Comparison of ENCODE assay signal across 9 mouse cellular contexts in genomic region chr14:45992041-45992869, GRCm38 (mm10).
DNase-seq lines count a peak whose midpoint lies in the region; ATAC-seq and TF ChIP-seq lines count a peak whose summit lies in the region.
"Had no signal": no experiment of that assay in that cellular context is flagged by ENCODE, and none has a peak within 500 bp of the region (broad histone marks: within the 10 kb centered on the region; RNA-seq: fewer than 3 reads in every experiment).

No protein-coding gene starts in this region.

- DNase-seq in kidney, adult 11 months: peak; percentile 49
- peak; percentile 42 to 67 for DNase-seq in gastrocnemius, postnatal 36 days
- DNase-seq in kidney, postnatal 25 days: peak; percentile 41 to 82
- no peak for DNase-seq in c-Kit-positive CD71-positive TER-119-positive erythroid progenitor cells, embryonic 14.5 days (ENCODE audit: low spot score)
- DNase-seq in cerebellum, postnatal 14 days: no peak
- DNase-seq: adrenal gland, adult 8-10 months; liver, embryonic 13.5 days had no signal

- 0 out of 2 replicates have a peak, but pooled peaks cover 8% of the 10 kb centered on the region for H3K4me1 ChIP-seq in kidney, embryonic 14.5 days (ENCODE audit: control insufficient read depth, insufficient read depth, low read length)
- peaks cover 6% of the 10 kb centered on the region; the same call in 1 of the 2 replicates for H3K4me1 ChIP-seq in small intestine, adult 2 months (ENCODE audit: control insufficient read depth, insufficient read depth, insufficient read length, low read length)
- H3K4me1 ChIP-seq: liver, embryonic 13.5 days had no signal

- no peak for TF ChIP-seq CTCF in small intestine, adult 2 months (IDR thresholded peaks at IDR 0.05; ENCODE audit: extremely low read depth, insufficient read length, insufficient replicate concordance, low read depth, low read length)

- TF ChIP-seq POLR2A in small intestine, adult 2 months (IDR thresholded peaks at IDR 0.05; ENCODE audit: low read depth, low read length): no peak

- 37% methylated on average over 17 of the region's 17 CpGs for WGBS in kidney, embryonic 14.5 days
- WGBS in small intestine, adult 2 months: 51% methylated on average over 17 of the region's 17 CpGs

- H3K4me3 ChIP-seq in kidney, embryonic 14.5 days (ENCODE audit: low read length): no peak overlapping the region
- H3K4me3 ChIP-seq in small intestine, adult 2 months (ENCODE audit: low read depth, low read length): no peak overlapping the region
- H3K4me3 ChIP-seq: liver, embryonic 13.5 days had no signal

- H3K27ac ChIP-seq in kidney, embryonic 14.5 days (ENCODE audit: low read depth, low read length): no peak overlapping the region
- H3K27ac ChIP-seq in small intestine, adult 2 months (ENCODE audit: insufficient read depth, low read depth, low read length): peak overlapping the region; percentile 67
- H3K27ac ChIP-seq: liver, embryonic 13.5 days had no signal

- H3K9me3 ChIP-seq in kidney, embryonic 14.5 days (ENCODE audit: control insufficient read depth, low read length): no peaks in the 10 kb centered on the region
- H3K9me3 ChIP-seq: liver, embryonic 13.5 days had no signal

- H3K4me2 ChIP-seq in kidney, embryonic 14.5 days (replicated peaks; ENCODE audit: low read depth, low read length): no peak overlapping the region
- H3K4me2 ChIP-seq: liver, embryonic 13.5 days had no signal

- H3K27me3 ChIP-seq in kidney, embryonic 14.5 days (ENCODE audit: control insufficient read depth, insufficient read depth, low read length): no peaks in the 10 kb centered on the region
- H3K27me3 ChIP-seq in small intestine, adult 2 months (ENCODE audit: control insufficient read depth, insufficient read depth, low read length): no peaks in the 10 kb centered on the region
- H3K27me3 ChIP-seq: liver, embryonic 13.5 days had no signal

- no peaks in the 10 kb centered on the region for H3K36me3 ChIP-seq in kidney, embryonic 14.5 days (ENCODE audit: control insufficient read depth, insufficient read depth, low read length)
- H3K36me3 ChIP-seq in small intestine, adult 2 months (ENCODE audit: control insufficient read depth, insufficient read depth, low read length): no peaks in the 10 kb centered on the region
- H3K36me3 ChIP-seq: liver, embryonic 13.5 days had no signal

- intact Hi-C loops in gastrocnemius, postnatal 36 days (cut with DNase I): loop anchor here (2.0 to 5.0 kb wide), 3 partner anchors 573 to 730 kb away; no protein-coding TSS in a partner anchor

- H3K9ac ChIP-seq in kidney, embryonic 14.5 days (ENCODE audit: low read depth, low read length): no peak overlapping the region
- H3K9ac ChIP-seq: liver, embryonic 13.5 days had no signal

- no peak for ATAC-seq in kidney, embryonic 14.5 days (ENCODE audit: low FRiP score, low TSS enrichment)

Comparison
In these comparisons a context has a peak if more than half of its experiments do, and no peak if none do; other contexts are left out.
1. DNase-seq: peak in kidney, adult 11 months (single experiment), gastrocnemius, postnatal 36 days (2 of 2) and kidney, postnatal 25 days (2 of 2); none in c-Kit-positive CD71-positive TER-119-positive erythroid progenitor cells, embryonic 14.5 days (single experiment) and cerebellum, postnatal 14 days (0 of 2).